Mouse (Mus musculus) heart, embryonic 10.5 days (tissue): ENCODE results near the gene Ankrd44. TPM values are rescaled to one million over a fixed set of nuclear protein-coding genes. Genes with fewer than 3 reads are reported as not detected.

ENCODE experiments used
- DNase-seq: peaks from one replicate; pipeline ENCODE4 v3.0.0-alpha.2; 2017; ENCODE audit warnings: low spot score
- H3K27ac ChIP-seq: fragments of 300-500 bp; sonication (generic); 2 replicates; pipeline ENCODE4 v1.5.1; 2016; ENCODE audit warnings: mild to moderate bottlenecking
- H3K27me3 ChIP-seq: fragments of 300-500 bp; sonication (generic); 2 replicates; pipeline ENCODE4 v1.6.1; 2016; ENCODE audit warnings: mild to moderate bottlenecking; ENCODE audit not compliant: poor library complexity, insufficient read depth, severe bottlenecking
- H3K36me3 ChIP-seq: fragments of 300-500 bp; sonication (generic); 2 replicates; pipeline ENCODE4 v1.6.1; 2016; ENCODE audit warnings: mild to moderate bottlenecking, moderate library complexity
- H3K4me1 ChIP-seq: fragments of 300-500 bp; sonication (generic); 2 replicates; pipeline ENCODE4 v1.6.1; 2016; ENCODE audit warnings: mild to moderate bottlenecking
- H3K4me3 ChIP-seq: fragments of 300-500 bp; sonication (generic); 2 replicates; pipeline ENCODE4 v1.5.1; 2016; ENCODE audit warnings: mild to moderate bottlenecking, moderate library complexity
- H3K9me3 ChIP-seq: fragments of 300-500 bp; sonication (generic); 2 replicates; pipeline ENCODE4 v1.6.1; 2016; ENCODE audit warnings: mild to moderate bottlenecking, moderate library complexity
- WGBS: fragments of 180-500 bp; shearing (Covaris S2); methylation state at CpG from one replicate; pipeline ENCODE4 v1.1.7; 2016; 5-methylcytosine and 5-hydroxymethylcytosine counted together
- polyA plus RNA-seq: library from polyadenylated mRNA; unstranded; fragments of >200 nt; fragmentation: Nextera tagmentation; extraction: Ambion mirVana; gene quantifications from 2 replicates; pipeline ENCODE4 v1.2.1, GENCODE M21; 2016

Ankrd44 gene
- polyA plus RNA-seq, 1 experiment from 2014 or later: 10.9 TPM

DNA sequence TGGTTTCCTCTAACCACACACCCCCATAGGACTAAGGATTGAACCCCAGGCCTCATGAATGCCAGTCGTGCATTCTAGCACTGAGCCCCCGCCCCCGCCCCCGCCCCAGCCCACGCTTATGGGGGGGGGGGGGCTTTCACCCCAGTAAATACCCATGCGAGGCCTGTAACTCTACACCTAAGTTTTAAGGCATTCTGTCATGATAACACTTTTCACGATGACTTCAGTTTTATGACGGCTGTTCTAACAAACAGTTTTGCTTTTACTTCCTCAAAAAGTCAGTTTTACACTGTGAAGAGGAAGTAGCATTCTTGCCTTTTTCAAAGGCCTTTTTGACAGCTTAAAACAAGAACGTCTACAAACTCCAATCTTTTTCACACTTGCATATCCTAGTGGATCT is 11.8 kb downstream of the Ankrd44 start:
- 44% methylated on average over 9 of the region's 9 CpGs for WGBS
- H3K4me3 ChIP-seq: no peak overlapping the region

DNA sequence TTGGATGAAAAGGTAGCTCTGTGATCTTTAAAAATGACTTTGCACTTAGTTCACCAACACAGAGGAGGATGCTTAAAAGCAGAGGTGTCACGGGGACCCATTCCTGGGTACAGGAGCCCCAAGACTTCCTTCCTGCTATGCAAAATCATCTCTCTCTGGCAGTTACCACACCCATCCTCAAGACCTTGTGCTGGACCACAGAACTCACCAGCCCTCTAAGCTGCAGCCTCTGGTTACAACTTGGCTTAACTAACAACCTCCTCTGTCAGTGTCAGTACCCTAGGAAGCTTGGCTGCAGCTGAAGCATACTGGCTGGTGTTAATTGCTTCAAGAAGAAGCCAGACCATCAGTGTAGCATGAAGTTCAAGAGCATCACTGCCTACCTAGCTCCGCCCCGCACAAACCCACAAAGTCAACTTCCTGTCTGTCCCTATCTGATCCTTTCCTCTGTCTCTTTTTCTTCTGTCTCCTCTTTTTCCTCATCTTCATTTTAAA is 12.8 kb downstream of the Ankrd44 start:
- Histone ChIP-seq H3K4me3 (no peak overlapping the region), H3K9me3 (no peaks in the 10 kb centered on the region), H3K36me3 (no peaks in the 10 kb centered on the region), H3K4me1 (peaks cover 33% of the 10 kb centered on the region), H3K27ac (no peak overlapping the region), H3K27me3 (no peaks in the 10 kb centered on the region)
- WGBS: 83% methylated on average over 3 of the region's 3 CpGs
- no peak for DNase-seq

More for the DNA sequence above, 11.8 kb downstream of the Ankrd44 start:
- DNase-seq: no peak
- H3K9me3 ChIP-seq: no peaks in the 10 kb centered on the region
- H3K4me1 ChIP-seq: peaks cover 27% of the 10 kb centered on the region
- H3K27me3 ChIP-seq: no peaks in the 10 kb centered on the region
- H3K36me3 ChIP-seq: no peaks in the 10 kb centered on the region
- H3K27ac ChIP-seq: no peak overlapping the region

- no peak overlapping the region for H3K27ac ChIP-seq
- peaks cover 33% of the 10 kb centered on the region for H3K4me1 ChIP-seq
Observed at GRCm38 (mm10) chr1:54913063-54913335, 13.2 kb downstream of the Ankrd44 start.

DNA sequence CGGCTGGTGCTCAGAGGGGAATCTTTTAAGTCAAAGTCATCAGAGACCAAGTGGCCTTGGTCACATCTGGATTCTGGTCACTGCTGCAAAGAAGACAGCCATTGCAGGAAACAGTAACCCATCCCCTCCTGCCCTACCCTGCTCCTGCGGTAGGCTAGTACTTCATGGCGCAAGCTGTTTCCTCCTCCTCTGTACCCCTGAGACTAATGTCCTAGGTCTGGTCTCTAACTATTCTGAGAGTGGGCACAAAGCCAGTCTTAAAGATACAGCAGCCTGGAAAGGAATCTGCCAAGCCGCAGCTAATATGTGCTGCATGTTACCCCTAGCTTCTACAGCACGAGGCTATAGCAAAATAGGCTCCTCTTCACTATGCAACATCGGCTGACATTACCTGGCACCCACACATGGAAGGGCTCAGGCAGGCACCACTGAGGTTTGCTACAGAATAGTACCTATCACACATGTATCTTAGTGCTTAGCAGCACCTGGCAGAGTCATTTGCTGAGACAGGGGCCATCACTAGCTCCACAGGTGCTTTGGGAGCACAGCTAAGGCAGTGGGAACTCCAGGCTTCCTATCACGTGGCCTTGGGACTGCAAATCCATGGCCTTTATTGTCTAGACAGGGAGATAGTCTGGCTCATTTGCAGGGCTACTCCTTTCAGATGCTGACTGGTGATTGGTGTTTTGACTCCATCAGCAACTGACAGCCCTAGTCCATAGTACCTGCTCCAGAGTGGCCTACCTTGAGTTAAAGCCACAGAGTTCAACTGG is 13.7 kb downstream of the Ankrd44 start:
- WGBS: 63% methylated on average over 7 of the region's 7 CpGs
- no peaks in the 10 kb centered on the region for H3K9me3 ChIP-seq
- no peak overlapping the region for H3K27ac ChIP-seq
- no peak for DNase-seq
- H3K27me3 ChIP-seq: no peaks in the 10 kb centered on the region
- no peaks in the 10 kb centered on the region for H3K36me3 ChIP-seq
- no peak overlapping the region for H3K4me3 ChIP-seq
- H3K4me1 ChIP-seq: peaks cover 34% of the 10 kb centered on the region

More at GRCm38 (mm10) chr1:54913063-54913335, 13.2 kb downstream of the Ankrd44 start:
- no peaks in the 10 kb centered on the region for H3K27me3 ChIP-seq
- no peak overlapping the region for H3K4me3 ChIP-seq
- H3K9me3 ChIP-seq: no peaks in the 10 kb centered on the region
- H3K36me3 ChIP-seq: no peaks in the 10 kb centered on the region
- DNase-seq: no peak

DNA sequence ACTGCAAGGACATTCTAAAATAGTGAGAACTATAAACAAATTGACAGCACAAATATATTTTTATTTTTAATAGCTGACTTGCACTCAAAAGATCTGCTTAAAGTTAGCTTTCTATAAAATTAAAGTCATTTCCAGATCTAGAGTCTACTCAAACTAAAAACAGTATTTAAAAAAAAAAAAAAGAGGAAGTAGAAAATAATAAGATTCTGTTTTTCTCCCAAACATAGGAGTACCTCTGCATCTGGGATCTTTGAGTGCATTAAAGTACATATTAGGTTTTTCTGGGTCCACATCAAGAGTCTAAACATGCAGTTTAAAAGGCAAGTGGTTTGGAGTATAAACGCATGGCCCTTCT is 15.0 kb downstream of the Ankrd44 start:
- H3K36me3 ChIP-seq: no peaks in the 10 kb centered on the region
- H3K9me3 ChIP-seq: no peaks in the 10 kb centered on the region
- DNase-seq: no peak
- H3K27me3 ChIP-seq: no peaks in the 10 kb centered on the region
- 92% methylated on average over 1 of the region's 1 CpGs for WGBS
- no peak overlapping the region for H3K27ac ChIP-seq
- H3K4me1 ChIP-seq: peaks cover 40% of the 10 kb centered on the region
- no peak overlapping the region for H3K4me3 ChIP-seq

- no peaks in the 10 kb centered on the region for H3K27me3 ChIP-seq
- peaks cover 42% of the 10 kb centered on the region for H3K4me1 ChIP-seq
- H3K9me3 ChIP-seq: no peaks in the 10 kb centered on the region
- DNase-seq: no peak
- H3K36me3 ChIP-seq: no peaks in the 10 kb centered on the region
- no peak overlapping the region for H3K27ac ChIP-seq
- no peak overlapping the region for H3K4me3 ChIP-seq
- 78% methylated on average over 5 of the region's 5 CpGs for WGBS
Observed at GRCm38 (mm10) chr1:54910489-54911255, 15.5 kb downstream of the Ankrd44 start.

GRCm38 (mm10) chr1:54908786-54909185 is 17.4 kb downstream of the Ankrd44 start:
- no peak for DNase-seq
- Histone ChIP-seq H3K27ac (no peak overlapping the region; the same call in 1 of the 2 replicates), H3K4me3 (no peak overlapping the region), H3K36me3 (no peaks in the 10 kb centered on the region), H3K27me3 (no peaks in the 10 kb centered on the region), H3K4me1 (peaks cover 42% of the 10 kb centered on the region), H3K9me3 (no peaks in the 10 kb centered on the region)
- 67% methylated on average over 3 of the region's 3 CpGs for WGBS

DNA sequence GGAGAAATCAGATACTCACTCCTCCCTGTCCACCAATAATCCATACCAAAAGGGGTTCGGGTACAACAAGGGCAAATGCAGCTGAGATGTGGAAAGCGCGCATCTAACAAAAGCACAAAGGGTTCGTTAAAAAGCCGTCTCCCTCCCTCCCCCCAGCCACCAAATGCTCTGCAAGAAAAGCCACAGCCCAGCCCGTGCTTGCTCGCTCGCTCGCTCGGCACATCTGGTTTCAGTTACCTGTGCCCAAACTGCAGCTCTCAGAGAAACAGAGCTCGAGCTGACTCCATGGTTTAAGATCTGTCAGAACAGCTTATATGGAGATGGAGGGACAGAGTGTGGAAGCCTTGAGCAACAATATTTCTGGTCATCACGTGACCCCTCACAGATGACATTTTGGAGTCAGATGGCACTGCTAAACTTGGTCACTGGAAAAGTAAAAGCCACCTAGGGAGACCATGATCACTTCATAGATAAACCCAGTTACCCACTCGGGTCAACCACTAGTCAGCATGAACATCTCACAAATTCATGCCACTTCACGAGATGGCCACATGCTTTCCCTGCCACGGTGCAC is 19.0 kb downstream of the Ankrd44 start:
- Histone ChIP-seq H3K4me1 (peaks cover 34% of the 10 kb centered on the region), H3K27me3 (no peaks in the 10 kb centered on the region), H3K4me3 (0 out of 2 replicates have a peak overlapping the region, but pooled peaks have one; percentile 22), H3K27ac (peak overlapping the region; percentile 52; the same call in 1 of the 2 replicates), H3K9me3 (no peaks in the 10 kb centered on the region), H3K36me3 (no peaks in the 10 kb centered on the region)
- WGBS: 41% methylated on average over 15 of the region's 15 CpGs
- no peak for DNase-seq

- peaks cover 38% of the 10 kb centered on the region for H3K4me1 ChIP-seq
- H3K9me3 ChIP-seq: no peaks in the 10 kb centered on the region
- no peak overlapping the region for H3K4me3 ChIP-seq
- no peak for DNase-seq
- H3K27me3 ChIP-seq: no peaks in the 10 kb centered on the region
- WGBS: 89% methylated on average over 8 of the region's 8 CpGs
- peak overlapping the region; percentile 52; the same call in 1 of the 2 replicates for H3K27ac ChIP-seq
- no peaks in the 10 kb centered on the region for H3K36me3 ChIP-seq
Observed at GRCm38 (mm10) chr1:54906322-54906721, 19.9 kb downstream of the Ankrd44 start.

- DNase-seq: no peak
- Histone ChIP-seq H3K27me3 (no peaks in the 10 kb centered on the region), H3K9me3 (no peaks in the 10 kb centered on the region), H3K4me3 (no peak overlapping the region), H3K27ac (no peak overlapping the region), H3K36me3 (no peaks in the 10 kb centered on the region), H3K4me1 (peaks cover 40% of the 10 kb centered on the region)
- 31% methylated on average over 7 of the region's 7 CpGs for WGBS
Observed at GRCm38 (mm10) chr1:54905632-54906031, 20.6 kb downstream of the Ankrd44 start.

DNA sequence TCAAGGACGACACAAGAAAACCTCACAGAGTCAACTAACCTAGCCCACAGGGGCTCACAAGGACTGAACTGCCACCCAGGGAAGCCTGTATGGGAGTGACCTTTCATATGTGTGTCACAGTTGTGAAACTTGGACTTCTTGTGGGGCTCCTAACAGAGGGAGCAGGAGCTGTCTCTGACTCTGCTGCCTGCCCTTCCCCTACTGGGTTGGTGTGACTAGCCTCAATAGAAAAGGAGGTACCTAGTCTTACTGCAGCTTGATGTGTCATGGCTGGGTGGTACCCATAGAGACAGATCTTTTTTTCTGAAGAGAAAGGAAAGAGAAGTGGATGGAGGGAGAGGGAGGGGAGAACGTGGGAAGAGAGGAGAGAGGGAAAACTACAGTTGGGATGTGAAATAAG is 22.0 kb downstream of the Ankrd44 start:
- WGBS: 82% methylated on average over 2 of the region's 2 CpGs
- Histone ChIP-seq H3K36me3 (no peaks in the 10 kb centered on the region), H3K4me3 (no peak overlapping the region), H3K27me3 (no peaks in the 10 kb centered on the region), H3K9me3 (no peaks in the 10 kb centered on the region), H3K27ac (no peak overlapping the region), H3K4me1 (peaks cover 40% of the 10 kb centered on the region)
- DNase-seq: no peak

- Histone ChIP-seq H3K9me3 (no peaks in the 10 kb centered on the region), H3K27me3 (no peaks in the 10 kb centered on the region), H3K4me1 (peaks cover 46% of the 10 kb centered on the region), H3K27ac (no peak overlapping the region), H3K4me3 (no peak overlapping the region), H3K36me3 (no peaks in the 10 kb centered on the region)
- WGBS: 80% methylated on average over 12 of the region's 12 CpGs
- DNase-seq: peak; percentile 67
Observed at GRCm38 (mm10) chr1:54902689-54903246, 23.4 kb downstream of the Ankrd44 start.

- Histone ChIP-seq H3K4me1 (peaks cover 34% of the 10 kb centered on the region), H3K36me3 (no peaks in the 10 kb centered on the region), H3K9me3 (no peaks in the 10 kb centered on the region), H3K27ac (no peak overlapping the region), H3K4me3 (no peak overlapping the region), H3K27me3 (no peaks in the 10 kb centered on the region)
- DNase-seq: peak; percentile 68
- WGBS: 46% methylated on average over 1 of the region's 1 CpGs
Observed at GRCm38 (mm10) chr1:54901084-54901483, 25.1 kb downstream of the Ankrd44 start.
